Mouse (Mus musculus) midbrain, embryonic 12.5 days (tissue): Measurements from ENCODE around the gene Dlst. TPM values are rescaled to one million over a fixed set of nuclear protein-coding genes. Genes with fewer than 3 reads are reported as not detected.

Experiments used
- ATAC-seq: fragments of 200-750 bp; cut with Nextera tagmentation; 2 replicates; pipeline ENCODE4 v1.8.0; 2017; ENCODE audit warnings: low read depth, moderate TSS enrichment, moderate library complexity; ENCODE audit not compliant: low FRiP score
- H3K27ac ChIP-seq: fragments of 300-500 bp; sonication (generic); replicated peaks from 2 replicates; pipeline ENCODE4 v1.5.1; 2016; ENCODE audit warnings: mild to moderate bottlenecking
- H3K27me3 ChIP-seq: fragments of 300-500 bp; sonication (generic); 2 replicates; pipeline ENCODE4 v1.6.1; 2016; ENCODE audit warnings: mild to moderate bottlenecking
- H3K36me3 ChIP-seq: fragments of 300-500 bp; sonication (generic); 2 replicates; pipeline ENCODE4 v1.6.1; 2016
- H3K4me1 ChIP-seq: fragments of 300-500 bp; sonication (generic); 2 replicates; pipeline ENCODE4 v1.6.1; 2016
- H3K4me2 ChIP-seq: fragments of 300-500 bp; sonication (generic); replicated peaks from 2 replicates; pipeline ENCODE4 v1.6.1; 2016; ENCODE audit warnings: mild to moderate bottlenecking, moderate library complexity
- H3K4me3 ChIP-seq: fragments of 300-500 bp; sonication (generic); 2 replicates; pipeline ENCODE4 v1.5.1; 2016; ENCODE audit warnings: mild to moderate bottlenecking
- H3K9ac ChIP-seq: fragments of 300-500 bp; sonication (generic); replicated peaks from 2 replicates; pipeline ENCODE4 v1.6.1; 2016; ENCODE audit warnings: mild to moderate bottlenecking, moderate library complexity
- H3K9me3 ChIP-seq: fragments of 300-500 bp; sonication (generic); 2 replicates; pipeline ENCODE4 v1.6.1; 2016; ENCODE audit warnings: mild to moderate bottlenecking
- WGBS: fragments of 180-500 bp; shearing (Covaris S2); methylation state at CpG from one replicate; pipeline ENCODE4 v1.1.7; 2016; 5-methylcytosine and 5-hydroxymethylcytosine counted together
- polyA plus RNA-seq: library from polyadenylated mRNA; unstranded; fragments of >200 nt; fragmentation: Nextera tagmentation; extraction: Ambion mirVana; gene quantifications from 2 replicates; pipeline ENCODE4 v1.2.1, GENCODE M21; 2016

Gene Dlst
- polyA plus RNA-seq, 1 experiment from 2014 or later, result 107 TPM

GRCm38 (mm10) chr12:85121806-85122459, 11.3 kb downstream of the Dlst start:
- Histone ChIP-seq H3K4me3 (no peak overlapping the region), H3K4me2 (no peak overlapping the region), H3K27ac (no peak overlapping the region), H3K9me3 (no peaks in the 10 kb centered on the region), H3K36me3 (peaks cover 77% of the 10 kb centered on the region), H3K9ac (no peak overlapping the region), H3K4me1 (no peaks in the 10 kb centered on the region), H3K27me3 (no peaks in the 10 kb centered on the region)
- 93% methylated on average over 9 of the region's 9 CpGs for WGBS
- no peak for ATAC-seq

GRCm38 (mm10) chr12:85123108-85123530, 12.5 kb downstream of the Dlst start:
- H3K9ac ChIP-seq, result no peak overlapping the region
- 97% methylated on average over 9 of the region's 9 CpGs for WGBS
- no peak for ATAC-seq
- H3K27ac ChIP-seq, result no peak overlapping the region
- H3K9me3 ChIP-seq, result no peaks in the 10 kb centered on the region
- peaks cover 85% of the 10 kb centered on the region for H3K36me3 ChIP-seq
- H3K4me3 ChIP-seq, result no peak overlapping the region
- H3K27me3 ChIP-seq, result no peaks in the 10 kb centered on the region
- no peak overlapping the region for H3K4me2 ChIP-seq
- H3K4me1 ChIP-seq, result no peaks in the 10 kb centered on the region

- Histone ChIP-seq H3K36me3 (peaks cover 85% of the 10 kb centered on the region), H3K4me2 (no peak overlapping the region), H3K4me3 (no peak overlapping the region), H3K27ac (no peak overlapping the region), H3K27me3 (no peaks in the 10 kb centered on the region), H3K9ac (no peak overlapping the region), H3K9me3 (no peaks in the 10 kb centered on the region), H3K4me1 (no peaks in the 10 kb centered on the region)
- no peak for ATAC-seq
- 95% methylated on average over 11 of the region's 11 CpGs for WGBS
Observed at GRCm38 (mm10) chr12:85123645-85124044, 13.0 kb downstream of the Dlst start.

- ATAC-seq, result no peak
- H3K36me3 ChIP-seq, result peaks cover 83% of the 10 kb centered on the region
- no peak overlapping the region for H3K9ac ChIP-seq
- H3K27ac ChIP-seq, result no peak overlapping the region
- no peak overlapping the region for H3K4me3 ChIP-seq
- H3K4me2 ChIP-seq, result no peak overlapping the region
- H3K27me3 ChIP-seq, result no peaks in the 10 kb centered on the region
- H3K4me1 ChIP-seq, result no peaks in the 10 kb centered on the region
- no peaks in the 10 kb centered on the region for H3K9me3 ChIP-seq
- WGBS, result 98% methylated on average over 5 of the region's 5 CpGs
Observed at GRCm38 (mm10) chr12:85124751-85125150, 14.1 kb downstream of the Dlst start.

GRCm38 (mm10) chr12:85126986-85127603, 16.5 kb downstream of the Dlst start:
- H3K9ac ChIP-seq, result no peak overlapping the region
- no peak overlapping the region for H3K4me3 ChIP-seq
- H3K27me3 ChIP-seq, result no peaks in the 10 kb centered on the region
- H3K4me1 ChIP-seq, result no peaks in the 10 kb centered on the region
- 87% methylated on average over 8 of the region's 8 CpGs for WGBS
- no peaks in the 10 kb centered on the region for H3K9me3 ChIP-seq
- H3K27ac ChIP-seq, result no peak overlapping the region
- no peak for ATAC-seq
- peaks cover 86% of the 10 kb centered on the region for H3K36me3 ChIP-seq
- H3K4me2 ChIP-seq, result no peak overlapping the region

- no peak overlapping the region for H3K27ac ChIP-seq
- H3K4me1 ChIP-seq, result no peaks in the 10 kb centered on the region
- no peak overlapping the region for H3K9ac ChIP-seq
- no peaks in the 10 kb centered on the region for H3K9me3 ChIP-seq
- no peak for ATAC-seq
- H3K27me3 ChIP-seq, result no peaks in the 10 kb centered on the region
- 94% methylated on average over 9 of the region's 9 CpGs for WGBS
- no peak overlapping the region for H3K4me3 ChIP-seq
- no peak overlapping the region for H3K4me2 ChIP-seq
- peaks cover 86% of the 10 kb centered on the region for H3K36me3 ChIP-seq
Observed at GRCm38 (mm10) chr12:85129426-85129978, 18.9 kb downstream of the Dlst start.

GRCm38 (mm10) chr12:85131361-85131760, 20.7 kb downstream of the Dlst start:
- Histone ChIP-seq H3K4me2 (no peak overlapping the region), H3K9me3 (no peaks in the 10 kb centered on the region), H3K9ac (no peak overlapping the region), H3K27me3 (no peaks in the 10 kb centered on the region), H3K36me3 (peaks cover 89% of the 10 kb centered on the region), H3K27ac (no peak overlapping the region), H3K4me3 (no peak overlapping the region), H3K4me1 (no peaks in the 10 kb centered on the region)
- WGBS, result 87% methylated on average over 6 of the region's 6 CpGs
- no peak for ATAC-seq

- Histone ChIP-seq H3K4me3 (no peak overlapping the region), H3K9me3 (no peaks in the 10 kb centered on the region), H3K9ac (no peak overlapping the region), H3K27me3 (no peaks in the 10 kb centered on the region), H3K4me1 (no peaks in the 10 kb centered on the region), H3K36me3 (peaks cover 63% of the 10 kb centered on the region), H3K4me2 (no peak overlapping the region), H3K27ac (no peak overlapping the region)
- WGBS, result 94% methylated on average over 8 of the region's 8 CpGs
- no peak for ATAC-seq
Observed at GRCm38 (mm10) chr12:85134043-85134794, 23.6 kb downstream of the Dlst start.

- H3K9me3 ChIP-seq, result no peaks in the 10 kb centered on the region
- no peak overlapping the region for H3K9ac ChIP-seq
- no peaks in the 10 kb centered on the region for H3K4me1 ChIP-seq
- no peak overlapping the region for H3K4me2 ChIP-seq
- H3K27me3 ChIP-seq, result peaks cover 7% of the 10 kb centered on the region
- ATAC-seq, result no peak
- WGBS, result 81% methylated on average over 19 of the region's 19 CpGs
- H3K27ac ChIP-seq, result no peak overlapping the region
- peaks cover 48% of the 10 kb centered on the region for H3K36me3 ChIP-seq
- no peak overlapping the region for H3K4me3 ChIP-seq
Observed at GRCm38 (mm10) chr12:85135513-85136470, 25.2 kb downstream of the Dlst start.

- Histone ChIP-seq H3K4me2 (no peak overlapping the region), H3K36me3 (peaks cover 39% of the 10 kb centered on the region), H3K9ac (no peak overlapping the region), H3K9me3 (no peaks in the 10 kb centered on the region), H3K4me1 (no peaks in the 10 kb centered on the region), H3K4me3 (no peak overlapping the region), H3K27me3 (peaks cover 7% of the 10 kb centered on the region), H3K27ac (no peak overlapping the region)
- ATAC-seq, result no peak
- 81% methylated on average over 4 of the region's 4 CpGs for WGBS
Observed at GRCm38 (mm10) chr12:85136627-85137026, 26.0 kb downstream of the Dlst start.

- no peak for ATAC-seq
- H3K4me3 ChIP-seq, result no peak overlapping the region
- 44% methylated on average over 18 of the region's 18 CpGs for WGBS
- peaks cover 7% of the 10 kb centered on the region for H3K27me3 ChIP-seq
- H3K9me3 ChIP-seq, result no peaks in the 10 kb centered on the region
- no peaks in the 10 kb centered on the region for H3K4me1 ChIP-seq
- H3K9ac ChIP-seq, result no peak overlapping the region
- no peak overlapping the region for H3K4me2 ChIP-seq
- no peak overlapping the region for H3K27ac ChIP-seq
- H3K36me3 ChIP-seq, result peaks cover 7% of the 10 kb centered on the region
Observed at GRCm38 (mm10) chr12:85140036-85140701, 29.5 kb downstream of the Dlst start.
